Mouse (Mus musculus) kidney, postnatal 25 days (tissue): ENCODE measurements at regions not wholly inside any gene's neighbourhood (a gene's known extent, or its start where the extent isn't known, plus 50 kb on each side); places are given as distances from the start of the nearest gene placed in this dataset.
"Not testable (repeated sequence)": the region's sequence is repeated elsewhere in the genome, so short reads cannot be mapped to it uniquely, and the experiment has no call there.

Source experiments
- DNase-seq, 2 experiments: peaks; one replicate each; pipeline ENCODE4 v3.0.0; 2021; ENCODE audit warnings: mixed read lengths in 2 of 2

DNA sequence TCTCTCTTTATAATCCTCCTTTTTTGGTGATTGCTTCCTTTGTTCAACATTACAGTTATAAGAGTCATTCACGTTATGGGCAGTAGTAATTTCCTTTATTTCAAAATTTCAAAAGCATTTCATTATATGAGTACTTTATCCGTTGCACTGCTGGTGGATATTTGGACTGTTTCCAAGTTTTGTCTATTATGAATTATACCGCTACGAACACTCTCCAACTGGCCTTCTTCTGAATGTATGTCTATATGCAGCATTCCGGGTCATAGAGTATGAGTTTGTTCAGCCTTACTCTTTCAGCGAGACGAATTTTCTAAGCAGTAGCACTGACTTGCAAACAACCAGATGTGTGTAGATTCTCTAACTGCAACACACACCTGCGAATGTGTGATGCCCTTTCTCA lies 57.8 kb downstream of the Dusp6 start:
- no peak for DNase-seq

DNA sequence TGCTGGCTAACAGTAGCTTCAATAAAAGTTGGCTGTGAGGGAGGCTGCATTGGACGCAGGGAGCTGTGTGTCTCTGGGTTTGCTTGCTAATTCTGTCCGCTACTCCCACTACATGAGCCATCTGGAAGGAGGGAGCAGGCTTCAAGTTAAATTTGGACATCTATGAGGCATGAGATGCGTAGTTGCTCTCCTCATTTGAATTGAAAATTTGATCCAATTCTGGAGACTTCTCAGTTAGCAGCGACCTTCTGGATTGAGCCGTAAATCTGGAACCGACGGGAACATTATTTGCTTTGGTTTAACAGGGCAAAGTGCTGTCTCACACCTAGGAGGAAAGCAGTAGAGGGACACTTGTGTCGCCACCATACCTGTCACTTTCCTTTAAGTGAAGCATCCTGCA lies 60.3 kb downstream of the Dusp6 start:
- no peak for DNase-seq

DNA sequence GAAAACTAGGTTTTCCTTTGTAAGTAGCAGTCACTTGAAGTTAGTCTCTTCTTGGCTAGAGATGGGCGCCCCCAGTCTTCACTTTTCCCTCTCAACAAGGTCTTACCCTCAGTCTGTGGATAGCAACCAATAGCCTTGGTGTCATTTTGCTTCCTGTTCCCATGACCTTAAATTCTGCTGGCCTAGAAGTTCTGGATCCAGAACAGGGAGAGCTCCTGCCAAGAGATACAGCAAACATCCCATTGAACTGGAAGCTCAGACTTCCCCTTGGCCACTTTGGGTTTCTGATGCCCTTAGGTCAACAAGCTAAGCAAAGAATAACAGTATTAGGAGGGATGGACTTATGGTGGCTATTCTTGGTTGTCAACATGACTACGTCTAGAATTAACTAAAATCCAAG lies 64.5 kb downstream of the Dusp6 start:
- DNase-seq = peak; percentile 20 to 42

DNA sequence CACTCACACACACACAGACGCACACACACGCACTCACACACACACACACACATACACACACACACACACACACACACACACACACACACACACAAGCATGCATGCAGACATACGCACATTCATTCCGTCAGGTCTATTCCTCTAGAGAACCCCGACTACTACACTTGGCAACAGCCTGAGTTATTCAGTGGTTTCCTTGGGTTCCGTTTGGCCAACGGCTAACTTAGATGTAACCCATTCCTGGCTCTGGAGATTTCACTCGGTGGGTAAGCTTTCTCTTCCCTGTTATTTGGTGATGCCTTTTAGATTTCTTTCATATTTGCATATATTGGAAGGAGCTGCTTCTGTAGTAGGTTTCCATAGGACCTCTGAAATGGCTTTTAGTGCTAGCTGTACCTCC lies 65.5 kb downstream of the Dusp6 start:
- DNase-seq = no peak

DNA sequence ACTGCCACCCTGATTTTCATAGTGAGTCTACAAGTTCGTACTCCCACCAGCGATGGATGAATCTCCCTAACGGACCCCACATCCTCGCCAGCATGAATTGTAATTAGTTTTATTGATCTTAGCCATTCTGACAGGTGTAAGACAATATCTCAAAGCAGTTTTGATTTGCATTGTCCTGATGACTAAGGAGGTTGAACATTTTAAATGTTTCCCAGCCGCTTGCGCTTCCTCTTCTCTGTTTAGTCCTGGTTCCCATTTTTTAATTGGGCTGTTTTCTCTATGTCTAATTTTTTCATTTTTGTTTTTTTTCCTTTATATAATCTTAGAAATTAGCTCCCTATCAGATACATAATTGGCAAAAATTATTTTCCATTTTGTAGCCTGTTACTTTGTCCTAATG lies 66.4 kb downstream of the Dusp6 start:
- no peak for DNase-seq

DNA sequence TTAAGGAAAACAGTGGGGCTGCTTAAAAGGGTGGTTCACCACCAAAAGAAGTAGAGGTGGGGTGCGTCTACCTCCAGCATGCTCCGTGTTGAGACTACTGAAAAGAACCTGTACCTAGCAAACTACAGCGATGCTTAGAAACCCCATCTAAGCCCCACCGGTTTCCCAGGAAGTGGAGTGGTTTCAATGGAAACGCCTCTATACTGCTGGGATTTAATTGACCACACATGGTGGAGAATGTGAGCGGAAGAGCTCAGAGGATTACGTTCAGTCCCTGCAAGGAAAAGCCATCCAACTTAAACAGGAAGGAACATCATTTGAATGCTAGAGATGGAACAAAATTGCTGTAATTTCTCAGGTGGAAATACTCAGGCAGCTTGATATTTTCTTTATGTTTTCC lies 67.5 kb downstream of the Dusp6 start:
- no peak for DNase-seq

DNA sequence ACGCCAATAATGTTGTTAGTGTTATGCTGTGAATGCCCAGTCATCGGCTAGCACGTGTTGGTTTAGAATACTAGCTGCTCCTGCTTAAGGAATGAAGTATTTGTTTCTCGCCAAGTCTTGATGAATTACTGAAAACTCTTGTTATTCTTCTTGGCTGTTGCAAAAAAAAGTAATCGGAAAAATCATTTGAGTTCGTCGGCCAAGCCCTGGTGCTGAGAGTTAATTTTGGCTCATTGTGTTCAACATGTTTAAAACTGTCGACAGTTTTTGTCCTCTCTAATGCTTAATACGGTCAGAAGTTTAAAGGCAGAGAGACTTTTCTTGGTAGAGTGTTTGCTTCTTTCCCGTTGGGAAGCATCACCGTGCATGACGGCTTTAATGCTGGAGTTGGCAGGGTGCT lies 68.8 kb downstream of the Dusp6 start:
- DNase-seq = no peak

DNA sequence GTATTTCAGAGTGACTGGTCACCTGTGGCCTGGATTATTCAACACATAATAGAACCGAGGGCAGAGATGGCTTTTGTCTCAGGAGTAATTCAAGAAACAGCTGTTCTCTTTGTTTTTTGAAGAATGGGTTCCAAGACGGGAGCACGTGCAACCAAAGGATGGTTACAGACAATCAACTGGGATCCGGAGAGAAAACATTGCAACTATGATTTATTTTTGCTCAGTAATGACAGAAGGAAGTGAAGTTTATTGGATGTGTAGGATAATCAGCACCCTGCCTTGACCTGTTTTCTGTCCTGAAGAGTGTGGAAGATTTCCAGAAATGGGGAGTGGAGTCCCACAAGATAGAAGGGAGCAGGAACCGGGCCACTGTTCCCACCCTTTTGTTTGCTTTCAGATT lies 70.8 kb downstream of the Dusp6 start:
- no peak for DNase-seq

DNA sequence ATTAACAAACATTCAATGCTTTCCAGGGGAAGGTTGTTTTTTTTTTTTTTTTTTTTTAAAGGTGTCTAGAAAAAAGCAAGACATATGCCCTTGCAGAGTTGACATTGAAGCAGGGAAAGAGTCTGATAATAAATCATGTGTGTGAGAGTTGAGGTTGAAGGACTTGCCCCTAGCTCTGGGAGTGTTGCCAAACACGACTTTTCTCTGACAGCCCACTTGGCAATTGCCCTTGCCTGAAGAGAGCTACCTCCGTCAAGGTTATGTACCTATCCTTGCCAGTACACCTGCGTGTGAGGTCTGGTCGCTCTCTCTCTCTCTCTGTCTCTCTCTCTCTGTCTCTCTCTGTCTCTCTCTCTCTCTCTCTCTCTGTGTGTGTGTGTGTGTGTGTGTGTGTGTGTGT lies 73.1 kb downstream of the Dusp6 start:
- peak; percentile 44 to 65 for DNase-seq

DNA sequence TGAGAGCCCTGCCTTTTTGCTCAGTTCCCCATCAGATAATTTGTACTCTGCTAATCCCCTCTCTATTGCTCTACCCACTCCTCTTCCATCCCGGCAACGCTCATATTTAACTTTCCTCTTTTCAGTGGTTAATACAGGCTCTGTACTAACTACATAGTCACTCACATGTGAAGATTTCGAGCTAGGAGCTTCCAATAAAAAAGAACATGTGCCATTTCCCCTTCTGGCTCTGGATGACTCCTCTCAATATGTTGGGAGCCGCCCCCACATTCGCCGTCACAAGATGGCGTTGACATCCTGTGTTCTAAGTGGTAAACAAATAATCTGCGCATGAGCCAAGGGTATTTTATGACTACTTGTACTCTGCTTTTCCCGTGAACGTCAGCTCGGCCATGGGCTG lies 75.8 kb downstream of the Dusp6 start:
- not testable (repeated sequence) for DNase-seq

DNA sequence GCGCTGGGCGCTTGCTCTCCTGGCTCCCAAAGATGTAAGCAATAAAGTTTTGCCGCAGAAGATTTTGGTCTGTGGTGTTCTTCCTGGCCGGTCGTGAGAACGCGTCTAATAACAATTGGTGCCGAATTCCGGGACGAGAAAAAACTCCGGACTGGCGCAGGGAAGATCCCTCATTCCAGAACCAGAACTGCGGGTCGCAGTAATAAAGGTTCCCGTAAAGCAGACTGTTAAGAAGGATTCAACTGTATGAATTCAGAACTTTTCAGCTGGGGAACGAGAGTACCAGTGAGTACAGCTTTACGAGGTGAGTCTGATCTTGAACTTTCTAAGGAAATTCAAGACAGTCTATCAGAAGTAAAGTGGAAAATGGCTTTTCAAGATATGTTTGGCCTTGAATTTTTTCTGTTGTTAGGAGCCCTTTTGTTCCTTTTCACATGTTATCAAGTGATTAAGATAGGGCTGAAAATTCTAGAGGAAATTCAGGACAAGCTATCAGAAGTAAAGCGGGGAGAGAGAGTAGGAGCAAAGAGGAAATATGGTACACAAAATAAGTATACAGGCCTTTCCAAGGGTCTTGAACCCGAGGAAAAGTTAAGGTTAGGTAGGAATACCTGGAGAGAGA lies 76.4 kb downstream of the Dusp6 start:
- not testable (repeated sequence) for DNase-seq

DNA sequence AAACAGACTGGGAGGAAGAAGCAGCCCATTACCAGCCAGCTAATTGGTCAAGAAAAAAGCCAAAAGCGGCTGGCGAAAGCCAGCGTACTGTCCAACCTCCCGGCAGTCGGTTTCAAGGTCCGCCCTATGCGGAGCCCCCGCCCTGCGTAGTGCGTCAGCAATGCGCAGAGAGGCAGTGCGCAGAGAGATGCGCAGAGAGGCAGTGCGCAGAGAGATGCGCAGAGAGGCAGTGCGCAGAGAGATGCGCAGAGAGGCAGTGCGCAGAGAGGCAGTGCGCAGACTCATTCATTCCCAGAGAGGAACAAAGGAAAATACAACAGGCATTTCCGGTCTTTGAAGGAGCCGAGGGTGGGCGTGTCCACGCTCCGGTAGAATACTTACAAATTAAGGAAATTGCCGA lies 77.0 kb downstream of the Dusp6 start:
- not testable (repeated sequence) for DNase-seq

DNA sequence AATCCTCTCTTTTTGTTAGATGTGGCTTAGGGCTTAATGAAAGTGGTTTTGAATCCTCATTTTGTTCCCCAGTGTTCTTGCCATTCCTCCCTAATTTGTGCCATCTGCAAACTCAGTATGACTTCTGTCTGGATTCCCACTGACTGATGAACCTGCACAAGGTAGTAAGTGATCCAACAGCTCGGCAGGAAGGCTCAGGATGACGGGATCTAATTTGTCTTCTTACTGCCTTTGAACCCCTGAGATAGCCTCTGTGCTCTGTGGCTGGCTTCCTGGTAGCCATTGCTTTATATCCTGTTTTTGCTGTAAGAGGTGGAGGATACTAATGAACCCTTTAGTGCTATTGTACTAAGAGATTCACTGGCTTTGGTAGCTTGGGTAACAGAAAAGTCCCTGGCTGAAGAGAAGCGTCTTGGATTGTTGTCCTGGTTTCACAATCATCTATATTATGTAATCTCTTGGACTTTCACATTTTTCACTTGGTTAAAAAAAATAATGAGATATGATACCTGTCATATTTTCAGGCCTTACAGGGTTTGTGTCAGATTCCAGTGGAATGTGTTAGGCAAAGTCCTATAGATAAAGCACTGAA lies 86.2 kb downstream of the Dusp6 start:
- no peak for DNase-seq

DNA sequence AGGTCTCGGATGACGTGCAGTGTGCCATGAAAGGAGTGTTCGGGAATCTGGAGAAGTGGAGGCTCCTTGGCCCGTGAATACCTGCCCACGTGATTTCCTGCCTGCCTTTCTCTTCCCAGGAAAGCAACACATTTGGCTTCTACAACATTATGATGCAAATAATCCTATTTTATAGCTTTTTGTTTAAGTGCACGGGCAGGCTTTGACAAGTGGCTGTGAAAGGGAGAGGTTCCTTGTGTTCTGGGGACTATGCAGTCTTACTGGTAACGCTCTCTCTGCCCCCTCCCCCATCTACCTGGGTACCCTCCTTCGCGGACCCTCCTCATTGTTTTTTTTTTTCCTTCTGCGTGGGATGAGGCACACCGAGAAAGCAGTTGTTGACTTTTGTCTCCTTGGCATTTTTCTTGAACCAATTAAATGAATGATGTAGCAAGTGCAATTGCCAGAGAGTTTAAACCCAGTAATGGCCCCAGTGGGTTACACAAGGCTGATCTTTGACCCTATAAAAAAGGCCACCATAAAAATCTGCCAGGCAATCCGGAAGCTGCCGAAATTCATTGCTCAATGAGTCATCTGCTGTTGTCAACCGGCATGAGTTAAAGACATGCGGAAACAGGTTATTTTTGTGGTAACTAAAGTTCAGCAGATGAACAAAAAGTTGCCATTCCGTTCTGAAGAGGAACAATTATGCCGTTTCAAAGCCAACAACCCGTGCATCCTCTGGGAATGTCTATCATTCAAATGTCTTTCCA lies 90.7 kb downstream of the Dusp6 start:
- peak; percentile 44 to 52 for DNase-seq

DNA sequence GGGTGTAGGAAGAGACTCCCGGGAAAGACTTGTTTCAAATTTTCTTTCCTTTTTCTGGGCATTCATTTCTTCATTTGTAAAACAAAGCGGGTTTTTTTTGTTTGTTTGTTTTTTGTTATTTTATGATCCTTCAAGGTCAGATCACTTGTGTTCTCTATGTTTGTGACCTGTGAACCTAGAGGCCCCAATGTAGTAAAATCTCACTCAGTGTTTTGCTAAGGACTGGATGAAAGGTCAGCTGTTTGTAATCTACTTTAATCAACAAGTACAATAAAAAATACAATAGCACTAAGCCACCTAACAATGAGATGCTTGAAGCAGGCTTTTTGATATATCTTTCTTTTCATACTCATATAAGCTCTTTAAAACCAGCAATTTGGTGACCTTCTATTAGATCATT lies 91.3 kb downstream of the Dusp6 start:
- DNase-seq = no peak

DNA sequence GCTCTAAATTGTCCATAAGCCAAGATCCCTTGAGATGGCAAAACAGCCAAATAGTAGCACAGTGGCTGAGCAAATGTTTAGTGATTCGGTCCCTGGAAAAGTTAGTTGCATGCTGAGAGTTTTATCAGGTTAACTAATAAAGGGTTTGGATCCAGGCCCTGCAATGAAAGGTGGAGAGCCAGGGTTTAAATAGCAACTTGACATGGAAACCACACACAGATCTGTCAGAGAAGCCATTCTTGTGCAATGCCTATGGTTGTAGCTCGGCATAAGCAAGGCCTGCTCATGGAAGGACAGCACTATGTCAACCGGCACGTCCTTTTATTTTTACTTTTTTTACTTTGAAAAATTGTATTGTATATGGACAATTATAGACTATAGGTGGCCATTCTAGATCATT lies 92.3 kb downstream of the Dusp6 start:
- DNase-seq = no peak

DNA sequence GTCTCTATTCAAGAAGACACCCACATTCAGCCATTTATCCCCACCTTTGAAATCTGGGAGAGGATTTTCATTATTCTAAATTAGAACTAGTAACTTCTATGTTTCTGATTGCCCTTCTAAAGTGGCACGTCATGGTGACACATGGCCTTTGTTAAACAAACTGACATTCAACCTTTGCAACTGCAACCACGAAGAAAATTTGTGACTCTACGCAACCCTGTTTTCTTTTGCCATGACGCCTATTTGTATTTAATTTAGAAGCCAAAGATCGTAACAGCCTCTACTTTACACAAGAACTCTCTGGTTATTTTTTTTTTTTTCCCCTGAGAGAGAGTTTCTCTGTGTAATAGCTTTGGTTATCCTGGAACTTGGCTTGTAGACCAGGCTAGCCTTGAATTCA lies 93.2 kb downstream of the Dusp6 start:
- DNase-seq = no peak

DNA sequence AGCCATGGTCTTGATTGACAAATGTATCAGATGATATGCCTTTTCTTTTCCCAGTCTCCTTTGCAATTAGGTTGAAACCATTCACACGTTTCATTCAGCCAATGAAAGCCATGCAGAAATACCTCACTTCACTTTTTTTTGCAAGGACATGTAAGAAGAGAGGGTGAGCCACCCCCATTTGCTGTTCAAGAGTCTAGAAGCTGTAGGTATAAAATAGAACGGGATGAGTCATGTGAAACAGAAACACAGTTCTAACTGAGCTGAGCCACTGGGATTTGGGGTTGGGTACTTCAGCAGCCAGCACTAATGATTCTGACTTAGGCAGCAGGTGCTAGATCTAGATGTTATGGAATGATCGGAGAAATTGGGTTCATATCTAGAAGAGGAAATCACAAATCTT lies 93.9 kb downstream of the Dusp6 start:
- no peak for DNase-seq

DNA sequence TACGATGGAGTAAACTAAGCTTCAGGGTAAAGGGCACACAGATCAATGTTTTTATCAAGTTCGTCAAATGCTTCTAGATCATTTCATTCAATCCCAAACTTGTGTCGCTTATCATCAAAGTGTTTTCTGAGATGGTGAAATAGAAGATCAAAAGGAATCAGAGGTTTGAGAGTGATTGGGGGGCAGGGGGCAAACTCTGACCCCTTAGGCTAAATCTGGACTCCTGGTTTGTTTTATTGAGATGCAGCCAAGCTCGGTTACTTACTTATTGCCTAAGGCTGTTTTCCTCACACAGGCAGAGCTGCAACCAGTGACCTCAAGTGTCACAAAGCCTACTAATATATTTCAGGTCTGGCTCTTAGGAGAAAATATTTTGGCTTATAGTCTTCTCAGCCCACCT lies 94.3 kb downstream of the Dusp6 start:
- DNase-seq = no peak

DNA sequence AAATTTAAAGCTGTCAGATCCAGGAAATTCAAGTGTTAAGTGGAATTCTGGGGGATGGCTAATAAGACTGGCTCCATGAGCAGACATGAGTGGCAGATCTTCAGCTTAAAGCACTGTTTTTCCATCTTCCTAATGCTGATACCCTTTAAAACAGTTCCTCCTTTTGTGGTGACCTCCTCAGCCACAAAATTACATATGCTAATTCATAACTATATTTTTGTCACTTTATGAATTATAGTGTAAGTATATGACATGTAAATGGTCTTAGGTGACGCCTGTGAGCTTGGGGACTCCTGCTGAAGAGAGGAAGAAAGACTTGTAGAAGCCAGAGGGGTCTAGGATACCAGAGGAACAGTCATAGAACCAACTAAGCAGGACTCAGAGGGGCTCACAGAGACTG lies 95.2 kb downstream of the Dusp6 start:
- DNase-seq = no peak

DNA sequence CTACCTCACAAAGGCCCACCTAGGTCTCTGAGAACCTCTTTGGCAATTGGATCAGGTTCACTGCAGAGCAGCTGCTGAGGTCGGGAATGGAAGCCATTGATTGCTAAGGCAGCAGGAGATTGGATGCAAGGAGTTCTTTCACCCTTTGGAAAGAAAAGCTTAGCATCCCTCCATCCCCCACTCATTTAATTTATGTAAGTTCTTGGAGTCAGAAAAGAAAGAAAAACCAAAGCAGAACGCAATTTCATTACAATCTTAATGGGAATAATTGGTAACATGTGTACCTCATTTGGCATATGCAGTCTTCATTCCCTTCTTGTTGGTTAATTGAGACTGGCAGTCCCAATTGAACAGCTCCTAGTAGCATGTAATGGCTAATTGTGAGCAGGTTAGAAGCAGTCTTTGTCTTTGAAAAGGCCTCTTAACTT lies 96.4 kb downstream of the Dusp6 start:
- no peak for DNase-seq

DNA sequence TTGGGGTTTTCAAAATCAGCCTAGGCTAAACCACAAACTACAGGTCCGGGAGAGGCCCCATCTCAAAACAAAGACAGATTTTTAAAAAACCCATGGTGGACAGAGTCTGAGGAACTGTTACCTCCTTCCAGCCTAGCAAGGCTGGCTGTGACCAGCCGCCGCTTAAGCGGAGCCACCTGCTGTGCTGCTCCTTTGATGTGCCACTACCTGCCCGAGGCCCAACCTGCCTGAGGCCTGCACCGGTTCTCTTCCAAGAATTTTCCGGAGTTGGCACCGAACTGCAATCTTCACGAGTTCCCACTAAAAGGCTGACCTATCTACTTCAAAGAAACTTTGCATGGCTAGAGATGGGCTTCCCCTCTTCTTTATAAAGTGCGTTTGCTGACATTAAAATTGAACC lies 97.6 kb downstream of the Dusp6 start:
- not testable (repeated sequence) for DNase-seq

DNA sequence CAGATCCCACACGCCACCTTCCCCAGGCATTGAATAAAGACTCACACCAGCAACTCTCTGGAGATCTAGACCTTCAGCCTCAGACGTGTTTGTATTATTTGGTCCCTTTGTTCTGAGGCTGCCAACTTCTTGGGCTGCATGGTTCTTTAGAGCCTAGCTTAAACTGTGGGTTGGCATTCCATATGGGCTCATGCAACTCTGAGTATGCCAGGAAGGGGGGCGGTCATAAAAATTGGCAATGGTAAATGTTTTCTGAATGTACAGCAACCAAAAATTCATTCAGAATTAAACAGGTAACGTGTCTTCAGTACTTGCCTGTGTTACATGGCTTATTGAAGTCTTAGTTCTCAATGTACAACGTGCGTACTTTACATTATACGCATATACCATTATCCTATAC lies 103.1 kb downstream of the Dusp6 start:
- no peak for DNase-seq

DNA sequence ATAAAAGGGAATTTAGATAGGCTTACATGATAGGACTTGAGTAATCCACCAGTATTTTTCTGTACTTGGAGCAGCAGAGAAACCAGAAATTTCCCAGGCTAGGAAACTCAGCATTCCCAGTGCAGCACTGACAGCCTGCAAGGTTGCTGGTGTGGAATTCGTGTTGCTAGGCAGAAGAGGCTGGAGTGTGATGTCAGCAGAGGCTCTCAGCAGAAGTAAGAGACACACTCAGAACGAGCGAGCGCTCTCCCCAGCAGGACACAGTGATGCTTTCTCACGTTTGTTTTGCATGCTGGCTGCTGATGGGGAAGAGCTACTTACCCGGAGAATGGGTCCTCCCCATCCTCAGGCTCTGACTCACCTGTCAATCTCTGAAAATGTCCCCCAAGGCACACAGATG lies 104.7 kb downstream of the Dusp6 start:
- no peak for DNase-seq

DNA sequence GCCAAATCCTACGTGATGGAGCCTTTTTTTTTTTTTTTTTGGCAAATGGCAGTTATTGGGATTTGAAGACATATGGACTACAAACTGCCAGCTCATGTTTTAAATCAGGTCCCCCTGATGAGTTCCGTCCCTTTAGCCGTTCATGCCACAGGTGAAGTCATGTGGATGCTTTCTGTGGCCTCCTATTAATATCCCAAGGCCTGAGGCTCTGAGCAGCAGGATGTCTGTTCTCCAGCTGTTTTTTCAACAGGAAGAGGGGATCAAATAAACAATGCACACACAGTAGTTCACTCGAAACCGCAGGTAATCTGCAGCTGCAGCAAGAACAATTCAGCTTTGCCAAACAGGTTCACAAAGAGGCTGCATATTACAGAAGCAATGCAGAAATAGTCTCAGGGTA lies 112.1 kb downstream of the Dusp6 start:
- no peak for DNase-seq
